ENCODE assay signal across 8 mouse cellular contexts in the genomic region with DNA sequence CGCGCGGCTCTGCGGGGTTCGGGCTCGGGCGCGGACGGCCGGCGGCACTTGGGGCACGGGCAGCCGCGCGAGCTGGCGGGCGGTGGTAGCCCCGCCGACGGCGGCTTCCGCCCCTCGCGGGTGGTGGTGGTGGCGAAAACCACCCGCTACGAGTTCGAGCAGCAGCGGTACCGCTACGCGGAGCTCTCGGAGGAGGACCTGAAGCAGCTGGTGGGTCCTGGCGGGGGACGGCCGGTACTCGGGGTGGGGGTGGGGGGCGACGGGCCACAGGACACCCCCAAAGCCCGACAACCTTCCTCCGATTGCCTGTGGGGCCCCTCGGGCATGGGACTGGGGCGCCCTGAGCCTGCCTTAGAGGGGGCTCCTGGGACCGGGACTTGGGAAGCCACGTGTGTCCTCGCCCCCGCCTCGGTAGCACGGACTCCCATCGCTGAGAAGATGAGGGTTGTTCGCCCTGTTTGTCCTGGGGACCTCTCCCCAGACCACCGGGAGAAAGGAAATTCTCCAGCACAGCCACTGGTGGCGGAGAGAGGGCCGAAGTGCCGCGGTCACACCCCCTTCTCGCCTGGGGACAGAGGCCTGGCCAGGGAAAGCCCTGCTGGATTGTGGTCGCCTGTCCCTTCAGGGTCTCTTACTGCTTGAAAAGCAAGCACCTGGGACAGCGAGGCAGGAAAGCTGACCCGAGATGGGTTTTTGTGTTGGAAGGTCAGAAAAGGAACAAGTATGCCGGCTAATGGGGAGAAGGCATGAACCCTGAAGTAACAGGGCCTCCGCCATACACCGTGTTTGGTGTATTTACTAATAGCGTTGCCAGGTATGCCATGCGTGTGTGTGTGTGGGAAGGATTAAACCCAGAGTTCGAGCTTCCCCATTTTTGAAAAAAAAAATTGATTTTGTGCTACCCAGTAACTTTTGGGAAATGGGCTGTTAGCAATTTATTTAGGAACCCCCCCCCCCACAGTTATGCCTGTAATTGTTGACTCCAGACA. TPM values are rescaled to one million over a fixed set of nuclear protein-coding genes. Genes with fewer than 3 reads are reported as not detected.
DNase-seq lines count a peak whose midpoint lies in the region; ATAC-seq and TF ChIP-seq lines count a peak whose summit lies in the region.

No protein-coding gene starts in this region.

- peak overlapping the region; percentile 93 for H3K9ac ChIP-seq in limb, embryonic 13.5 days
- peak overlapping the region; percentile 92 for H3K9ac ChIP-seq in midbrain, embryonic 16.5 days (ENCODE audit: low read depth, low read length)

- no peak; the same call in 1 of the 2 replicates for TF ChIP-seq CTCF in layer of hippocampus, adult 2 months (conservative IDR thresholded peaks at IDR 0.05)
- TF ChIP-seq CTCF in cerebellum, adult 2 months (IDR thresholded peaks at IDR 0.05; ENCODE audit: borderline replicate concordance, insufficient read depth, low read depth, low read length), result no peak

- H3K4me2 ChIP-seq in limb, embryonic 13.5 days (replicated peaks), result peak overlapping the region; percentile 78
- H3K4me2 ChIP-seq in midbrain, embryonic 16.5 days (ENCODE audit: low read length), result peak overlapping the region; percentile 68

- peak overlapping the region; percentile 92 for H3K27ac ChIP-seq in layer of hippocampus, adult 2 months
- H3K27ac ChIP-seq in cerebellum, adult 2 months (ENCODE audit: insufficient read depth, low read length), result peak overlapping the region; percentile 76
- H3K27ac ChIP-seq in limb, embryonic 13.5 days, result peak overlapping the region; percentile 91
- peak overlapping the region; percentile 89 for H3K27ac ChIP-seq in midbrain, embryonic 16.5 days (ENCODE audit: low read length)

- H3K27me3 ChIP-seq in cerebellum, adult 2 months (ENCODE audit: control insufficient read depth, insufficient read depth, low read length), result no peaks in the 10 kb centered on the region
- no peaks in the 10 kb centered on the region for H3K27me3 ChIP-seq in limb, embryonic 13.5 days
- H3K27me3 ChIP-seq in midbrain, embryonic 16.5 days (ENCODE audit: control insufficient read depth, insufficient read depth, low read depth, low read length), result no peaks in the 10 kb centered on the region
- no peaks in the 10 kb centered on the region for H3K27me3 ChIP-seq in splenic B cell, adult 2 months (ENCODE audit: control insufficient read depth, insufficient read depth, low read length, poor library complexity, severe bottlenecking)

- peak in 1 of 2 experiments; percentile 30 for DNase-seq in layer of hippocampus, adult 2 months (ENCODE audit: low spot score in 2 of 2)
- no peak for DNase-seq in layer of hippocampus, adult 8-10 months (ENCODE audit: low spot score in 2 of 2)
- peak; percentile 57 to 61 for DNase-seq in cerebellum, adult 2 months
- peak; percentile 34 for DNase-seq in gastrocnemius, adult 18-20 months (ENCODE audit: low spot score)
- DNase-seq in induced T-regulatory cell, adult 2 months (ENCODE audit: low read depth), result peak; percentile 65
- peak; percentile 62 for DNase-seq in splenic B cell, adult 2 months (ENCODE audit: low read depth, low spot score)

- peak; percentile 16 for ATAC-seq in limb, embryonic 13.5 days (ENCODE audit: low FRiP score, low read depth)
- peak; percentile 75 for ATAC-seq in midbrain, embryonic 16.5 days

- H3K36me3 ChIP-seq in limb, embryonic 13.5 days, result peaks cover 3% of the 10 kb centered on the region; the same call in 1 of the 2 replicates
- H3K36me3 ChIP-seq in midbrain, embryonic 16.5 days (ENCODE audit: control insufficient read depth, insufficient read depth, low read length), result no peaks in the 10 kb centered on the region
- H3K36me3 ChIP-seq in splenic B cell, adult 2 months (ENCODE audit: control insufficient read depth, insufficient read depth, low read length, poor library complexity, severe bottlenecking), result no peaks in the 10 kb centered on the region

- no peaks in the 10 kb centered on the region for H3K9me3 ChIP-seq in limb, embryonic 13.5 days
- no peaks in the 10 kb centered on the region for H3K9me3 ChIP-seq in midbrain, embryonic 16.5 days (replicated peaks; ENCODE audit: control insufficient read depth, low read length, poor library complexity, severe bottlenecking)

- H3K4me1 ChIP-seq in cerebellum, adult 2 months (ENCODE audit: control insufficient read depth, insufficient read depth, low read length), result no peaks in the 10 kb centered on the region; the same call in none of the 2 replicates
- peaks cover 41% of the 10 kb centered on the region for H3K4me1 ChIP-seq in limb, embryonic 13.5 days
- H3K4me1 ChIP-seq in midbrain, embryonic 16.5 days (ENCODE audit: control insufficient read depth, insufficient read depth, low read length), result peaks cover 34% of the 10 kb centered on the region

- under 1% methylated on average over 64 of the region's 66 CpGs for WGBS in cerebellum, adult 2 months
- under 1% methylated on average over 64 of the region's 66 CpGs for WGBS in limb, embryonic 13.5 days
- WGBS in midbrain, embryonic 16.5 days, result under 1% methylated on average over 64 of the region's 66 CpGs

- TF ChIP-seq POLR2A in cerebellum, adult 2 months (IDR thresholded peaks at IDR 0.05; ENCODE audit: borderline replicate concordance, insufficient read depth, low read length), result no peak

- peak overlapping the region; percentile 90 for H3K4me3 ChIP-seq in layer of hippocampus, adult 2 months
- peak overlapping the region; percentile 74 for H3K4me3 ChIP-seq in cerebellum, adult 2 months (replicated peaks; ENCODE audit: insufficient read depth, low read depth, low read length)
- peak overlapping the region; percentile 88 for H3K4me3 ChIP-seq in limb, embryonic 13.5 days
- peak overlapping the region; percentile 95 for H3K4me3 ChIP-seq in midbrain, embryonic 16.5 days (ENCODE audit: low read depth, low read length)

RNA-seq across cellular contexts. Expression of gene Nadk2, which starts 0.8 kb away (rescaled TPM):
- 10 to 100 TPM; 64.4 to 69.3 TPM for total RNA-seq in layer of hippocampus, adult 2 months (2021)
- 10 to 100 TPM; 59.8 to 67.1 (median 66.8) TPM for total RNA-seq in layer of hippocampus, adult 8-10 months (2022)
- polyA plus RNA-seq in cerebellum, adult 2 months (2012; rRNA removed), result 60.8 and 64.3 TPM in 2 replicates
- 10 to 100 TPM; 37.0 to 37.7 TPM for total RNA-seq in gastrocnemius, adult 18-20 months (2021)
- 25.4 and 27.9 TPM in 2 replicates for polyA plus RNA-seq in limb, embryonic 13.5 days (2015; fragmentation: Nextera tagmentation; extraction: Ambion mirVana)
- polyA plus RNA-seq in midbrain, embryonic 16.5 days (2015; fragmentation: Nextera tagmentation; extraction: Ambion mirVana), result 27.8 and 28.2 TPM in 2 replicates

Comparison
In these comparisons a context has a peak if more than half of its experiments do, and no peak if none do; other contexts are left out.
1. DNase-seq: peak in cerebellum, adult 2 months (2 of 2), gastrocnemius, adult 18-20 months (single experiment), induced T-regulatory cell, adult 2 months (single experiment) and splenic B cell, adult 2 months (single experiment); none in layer of hippocampus, adult 8-10 months (0 of 2).
2. Peak in every context shown above with its lines, with median percentiles within 50 percentile points of each other: H3K27ac ChIP-seq and H3K4me3 ChIP-seq.